Comparison of ENCODE assay signal across 8 mouse cellular contexts in genomic region chr3:104674329-104675220, GRCm38 (mm10). TPM values are rescaled to one million over a fixed set of nuclear protein-coding genes. Genes with fewer than 3 reads are reported as not detected.
DNase-seq lines count a peak whose midpoint lies in the region; ATAC-seq and TF ChIP-seq lines count a peak whose summit lies in the region.

No protein-coding gene starts in this region.

- TF ChIP-seq CTCF in left cerebral cortex, adult 2 months (IDR thresholded peaks at IDR 0.05): no peak
- TF ChIP-seq CTCF in kidney, postnatal 0 days (IDR thresholded peaks at IDR 0.05; ENCODE audit: low read depth): peak; percentile 46; the same call in 1 of the 2 replicates

- ATAC-seq in heart, embryonic 13.5 days (ENCODE audit: extremely low read depth, insufficient number of reproducible peaks, low FRiP score, low TSS enrichment): no peak
- ATAC-seq in kidney, postnatal 0 days (replicated peaks; ENCODE audit: low FRiP score, low read depth): peak; percentile 60
- ATAC-seq in midbrain, embryonic 11.5 days (ENCODE audit: low FRiP score): no peak

- H3K4me1 ChIP-seq in heart, embryonic 13.5 days: peaks cover 44% of the 10 kb centered on the region
- peaks cover 17% of the 10 kb centered on the region for H3K4me1 ChIP-seq in kidney, postnatal 0 days (replicated peaks; ENCODE audit: insufficient read depth, low read length)
- H3K4me1 ChIP-seq in midbrain, embryonic 11.5 days (ENCODE audit: control insufficient read depth, insufficient read depth, low read length): peaks cover 9% of the 10 kb centered on the region

- intact Hi-C loops in left cerebral cortex, adult 2 months (cut with DNase I): loop anchor here (1.0 to 2.0 kb wide), 3 partner anchors 30 to 162 kb away; no protein-coding TSS in a partner anchor

- peak overlapping the region; percentile 83 for H3K4me2 ChIP-seq in heart, embryonic 13.5 days
- peak overlapping the region; percentile 73 for H3K4me2 ChIP-seq in kidney, postnatal 0 days (ENCODE audit: low read length)
- peak overlapping the region; percentile 56 for H3K4me2 ChIP-seq in midbrain, embryonic 11.5 days

- WGBS in heart, embryonic 13.5 days: 15% methylated on average over 14 of the region's 14 CpGs
- WGBS in kidney, postnatal 0 days: 5% methylated on average over 14 of the region's 14 CpGs
- WGBS in midbrain, embryonic 11.5 days: 29% methylated on average over 14 of the region's 14 CpGs

- no peaks in the 10 kb centered on the region for H3K27me3 ChIP-seq in heart, embryonic 13.5 days (replicated peaks)
- no peaks in the 10 kb centered on the region for H3K27me3 ChIP-seq in kidney, postnatal 0 days (ENCODE audit: insufficient read depth, low read length)
- no peaks in the 10 kb centered on the region; the same call in 1 of the 2 replicates for H3K27me3 ChIP-seq in midbrain, embryonic 11.5 days (ENCODE audit: control insufficient read depth, insufficient read depth, low read length)

- H3K4me3 ChIP-seq in left cerebral cortex, adult 2 months: peak overlapping the region; percentile 47
- H3K4me3 ChIP-seq in heart, embryonic 13.5 days: peak overlapping the region; percentile 57
- H3K4me3 ChIP-seq in kidney, postnatal 0 days (replicated peaks; ENCODE audit: low read depth, low read length): peak overlapping the region; percentile 32
- H3K4me3 ChIP-seq in midbrain, embryonic 11.5 days (ENCODE audit: low read depth, low read length): peak overlapping the region; percentile 30

- H3K36me3 ChIP-seq in heart, embryonic 13.5 days: no peaks in the 10 kb centered on the region
- H3K36me3 ChIP-seq in kidney, postnatal 0 days (ENCODE audit: insufficient read depth, low read length): no peaks in the 10 kb centered on the region
- no peaks in the 10 kb centered on the region for H3K36me3 ChIP-seq in midbrain, embryonic 11.5 days (ENCODE audit: control insufficient read depth, insufficient read depth, low read length)

- H3K27ac ChIP-seq in left cerebral cortex, adult 2 months: peak overlapping the region; percentile 69
- H3K27ac ChIP-seq in heart, embryonic 13.5 days (replicated peaks): peak overlapping the region; percentile 66
- peak overlapping the region; percentile 88 for H3K27ac ChIP-seq in kidney, postnatal 0 days
- no peak overlapping the region for H3K27ac ChIP-seq in midbrain, embryonic 11.5 days (ENCODE audit: low read depth, low read length)

- peak overlapping the region; percentile 79 for H3K9ac ChIP-seq in heart, embryonic 13.5 days
- H3K9ac ChIP-seq in kidney, postnatal 0 days (ENCODE audit: low read depth, low read length): 0 out of 2 replicates have a peak overlapping the region, but pooled peaks have one; percentile 8
- peak overlapping the region; percentile 58 for H3K9ac ChIP-seq in midbrain, embryonic 11.5 days (ENCODE audit: low read length)

- H3K9me3 ChIP-seq in heart, embryonic 13.5 days: no peaks in the 10 kb centered on the region
- no peaks in the 10 kb centered on the region for H3K9me3 ChIP-seq in kidney, postnatal 0 days (replicated peaks; ENCODE audit: low read length)
- H3K9me3 ChIP-seq in midbrain, embryonic 11.5 days (ENCODE audit: control insufficient read depth, low read length): no peaks in the 10 kb centered on the region

- no peak for DNase-seq in left cerebral cortex, adult 2 months (ENCODE audit: extremely low spot score in 1 of 2, low spot score in 2 of 2)
- no peak for DNase-seq in left cerebral cortex, adult 9 months (ENCODE audit: low spot score in 2 of 2)
- DNase-seq in c-Kit-negative CD71-positive TER-119-positive erythroid progenitor cells, embryonic 14.5 days (ENCODE audit: low read depth, low spot score): peak; percentile 40
- peak; percentile 95 for DNase-seq in kidney, postnatal 0 days (ENCODE audit: low spot score)
- no peak for DNase-seq in midbrain, embryonic 11.5 days (ENCODE audit: low spot score, missing footprints)
- no peak for DNase-seq in frontal cortex, adult 2 months (ENCODE audit: extremely low spot score in 1 of 2, low spot score in 1 of 2)
- DNase-seq in thymus, postnatal 14 days: no peak

RNA-seq across cellular contexts. Expression of gene Slc16a1, which starts 36.1 kb away (rescaled TPM):
- total RNA-seq in left cerebral cortex, adult 2 months (2021): 10 to 100 TPM; 16.7 to 17.9 TPM
- 65.4 and 70.4 TPM in 2 replicates for polyA plus RNA-seq in heart, embryonic 13.5 days (2015; fragmentation: Nextera tagmentation; extraction: Ambion mirVana)
- 39.6 and 43.2 TPM in 2 replicates for polyA plus RNA-seq in kidney, postnatal 0 days (2015; fragmentation: Nextera tagmentation; extraction: Ambion mirVana)
- polyA plus RNA-seq in midbrain, embryonic 11.5 days (2014; fragmentation: Nextera tagmentation; extraction: Ambion mirVana): 31.9 and 36.3 TPM in 2 replicates
- polyA plus RNA-seq in frontal cortex, adult 2 months (2012; rRNA removed): 22.1 and 23.0 TPM in 2 replicates

Comparison
In these comparisons a context has a peak if more than half of its experiments do, and no peak if none do; other contexts are left out.
1. DNase-seq: peak in c-Kit-negative CD71-positive TER-119-positive erythroid progenitor cells, embryonic 14.5 days (single experiment) and kidney, postnatal 0 days (single experiment); none in left cerebral cortex, adult 2 months (0 of 2), left cerebral cortex, adult 9 months (0 of 2), midbrain, embryonic 11.5 days (single experiment), frontal cortex, adult 2 months (0 of 2) and thymus, postnatal 14 days (single experiment).
2. H3K9ac ChIP-seq: peak in every context shown above with its lines; median percentile 79 in heart, embryonic 13.5 days; 58 in midbrain, embryonic 11.5 days; 8 in kidney, postnatal 0 days.
3. Peak in every context shown above with its lines, with median percentiles within 50 percentile points of each other: H3K4me3 ChIP-seq and H3K4me2 ChIP-seq.